Mouse (Mus musculus) ES-E14 (cell line): ENCODE results near the gene Crk.

Experiments used
- HCFC1 ChIP-seq: IDR thresholded peaks from 2 replicates; pipeline ENCODE4 v1.6.1; 2012; ENCODE audit warnings: low read length, inconsistent platforms, borderline replicate concordance; ENCODE audit not compliant: insufficient read depth
- ZNF384 ChIP-seq: IDR thresholded peaks from 2 replicates; pipeline ENCODE4 v1.6.1; 2012; ENCODE audit warnings: low read depth, low read length, inconsistent platforms

DNA sequence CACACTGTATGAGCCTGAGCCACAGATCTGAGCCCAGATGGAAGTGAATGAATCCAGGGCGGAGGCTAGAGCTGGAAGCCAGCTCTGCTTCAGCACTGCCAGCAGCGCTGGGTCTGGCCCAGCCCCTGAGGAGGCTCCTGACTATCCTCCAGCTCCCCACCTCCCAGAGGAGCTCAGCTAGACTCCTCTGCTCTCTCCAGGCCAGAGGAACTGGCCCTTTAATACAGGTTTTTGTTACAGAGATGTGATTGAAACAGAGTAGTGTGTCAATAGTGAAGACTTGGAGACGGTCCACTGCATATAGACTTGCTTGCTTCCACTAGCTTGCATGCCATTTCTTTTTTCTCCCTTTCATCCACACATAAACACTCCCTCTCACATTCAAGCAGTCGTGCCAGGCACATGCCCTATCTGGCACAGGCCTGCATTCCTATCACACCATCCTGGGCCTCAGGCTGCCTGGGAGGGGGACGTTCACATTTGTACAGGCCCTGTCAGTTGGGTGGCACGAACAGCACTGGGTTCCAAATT is 31.3 kb upstream of the Crk start:
- no peak for TF ChIP-seq ZNF384
- TF ChIP-seq HCFC1 = no peak
